Mouse (Mus musculus): ENCODE results near the gene Pck1. TPM values are rescaled to one million over a fixed set of nuclear protein-coding genes. Genes with fewer than 3 reads are reported as not detected.

The Pck1 gene
- polyA plus RNA-seq, 1 experiment, result 871 TPM

DNA sequence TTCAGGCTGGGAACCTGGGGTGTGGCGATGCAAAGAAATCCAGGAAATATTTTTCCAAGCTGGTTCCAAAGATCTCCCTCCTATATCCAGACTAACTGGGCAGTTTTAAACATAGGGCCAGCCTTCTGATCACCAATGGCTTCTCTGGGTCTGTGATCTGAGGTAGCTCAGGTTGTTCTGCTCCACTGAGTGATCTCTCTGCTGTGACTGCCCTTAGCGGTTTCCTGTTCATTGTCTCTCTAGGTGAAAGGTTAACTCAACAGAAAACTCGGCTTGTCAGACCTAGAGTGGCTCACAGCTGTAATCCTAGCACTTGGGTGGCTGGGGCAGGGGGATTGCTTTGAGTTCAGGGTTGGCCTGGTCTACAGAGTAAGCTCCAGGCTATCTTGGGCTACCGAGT is 4.5 kb downstream of the Pck1 start:
- Histone ChIP-seq H3K27ac (ENCODE audit: insufficient read depth, low read depth, low read length) (peak overlapping the region; percentile 96), H3K4me1 (ENCODE audit: control insufficient read depth, insufficient read depth, low read length) (peaks cover under 1% of the 10 kb centered on the region; the same call in 1 of the 2 replicates), H3K36me3 (ENCODE audit: control insufficient read depth, insufficient read depth, low read length) (peaks cover 28% of the 10 kb centered on the region), H3K4me3 (ENCODE audit: insufficient read depth, low read depth, low read length) (peak overlapping the region; percentile 48), H3K27me3 (replicated peaks; ENCODE audit: control insufficient read depth, insufficient read depth, low read length) (no peaks in the 10 kb centered on the region)
- 28% methylated on average over 4 of the region's 4 CpGs for WGBS
- peak; percentile 70 for DNase-seq
- TF ChIP-seq POLR2A (IDR thresholded peaks at IDR 0.05; ENCODE audit: low read depth, low read length) (no peak), CTCF (conservative IDR thresholded peaks at IDR 0.05; ENCODE audit: insufficient read depth, insufficient read length, low read depth, low read length) (0 out of 2 replicates have a peak, but pooled peaks have one; percentile 1)

DNA sequence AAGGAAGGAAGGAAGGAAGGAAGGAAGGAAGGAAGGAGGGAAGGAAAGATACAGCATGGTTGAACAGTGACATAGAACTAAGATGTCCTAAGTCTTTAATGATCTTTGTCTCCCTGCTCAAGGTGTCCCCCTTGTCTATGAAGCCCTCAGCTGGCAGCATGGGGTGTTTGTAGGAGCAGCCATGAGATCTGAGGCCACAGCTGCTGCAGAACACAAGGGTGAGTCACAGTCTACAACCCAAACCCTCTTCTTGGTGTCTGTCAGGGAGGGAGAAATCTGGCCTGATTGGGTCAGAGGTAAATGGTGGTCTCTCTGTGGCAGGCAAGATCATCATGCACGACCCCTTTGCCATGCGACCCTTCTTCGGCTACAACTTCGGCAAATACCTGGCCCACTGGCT is 5.0 kb downstream of the Pck1 start:
- no peaks in the 10 kb centered on the region for H3K27me3 ChIP-seq (replicated peaks; ENCODE audit: control insufficient read depth, insufficient read depth, low read length)
- peaks cover 28% of the 10 kb centered on the region for H3K36me3 ChIP-seq (ENCODE audit: control insufficient read depth, insufficient read depth, low read length)
- TF ChIP-seq CTCF (conservative IDR thresholded peaks at IDR 0.05; ENCODE audit: insufficient read depth, insufficient read length, low read depth, low read length) (0 out of 2 replicates have a peak, but pooled peaks have one; percentile 9), POLR2A (IDR thresholded peaks at IDR 0.05; ENCODE audit: low read depth, low read length) (no peak)
- WGBS, result 76% methylated on average over 4 of the region's 4 CpGs
- H3K4me3 ChIP-seq (ENCODE audit: insufficient read depth, low read depth, low read length), result peak overlapping the region; percentile 29
- peak overlapping the region; percentile 96 for H3K27ac ChIP-seq (ENCODE audit: insufficient read depth, low read depth, low read length)
- no peaks in the 10 kb centered on the region for H3K4me1 ChIP-seq (ENCODE audit: control insufficient read depth, insufficient read depth, low read length)
- DNase-seq, result no peak

DNA sequence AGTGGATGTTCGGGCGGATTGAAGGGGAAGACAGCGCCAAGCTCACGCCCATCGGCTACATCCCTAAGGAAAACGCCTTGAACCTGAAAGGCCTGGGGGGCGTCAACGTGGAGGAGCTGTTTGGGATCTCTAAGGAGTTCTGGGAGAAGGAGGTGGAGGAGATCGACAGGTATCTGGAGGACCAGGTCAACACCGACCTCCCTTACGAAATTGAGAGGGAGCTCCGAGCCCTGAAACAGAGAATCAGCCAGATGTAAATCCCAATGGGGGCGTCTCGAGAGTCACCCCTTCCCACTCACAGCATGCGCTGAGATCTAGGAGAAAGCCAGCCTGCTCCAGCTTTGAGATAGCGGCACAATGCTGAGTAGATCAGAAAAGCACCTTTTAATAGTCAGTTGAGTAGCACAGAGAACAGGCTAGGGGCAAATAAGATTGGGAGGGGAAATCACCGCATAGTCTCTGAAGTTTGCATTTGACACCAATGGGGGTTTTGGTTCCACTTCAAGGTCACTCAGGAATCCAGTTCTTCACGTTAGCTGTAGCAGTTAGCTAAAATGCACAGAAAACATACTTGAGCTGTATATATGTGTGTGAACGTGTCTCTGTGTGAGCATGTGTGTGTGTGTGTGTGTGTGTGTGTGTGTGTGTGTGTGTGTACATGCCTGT is 5.7 kb downstream of the Pck1 start:
- H3K27ac ChIP-seq (ENCODE audit: insufficient read depth, low read depth, low read length), result peak overlapping the region; percentile 96
- WGBS, result 67% methylated on average over 19 of the region's 19 CpGs

DNA sequence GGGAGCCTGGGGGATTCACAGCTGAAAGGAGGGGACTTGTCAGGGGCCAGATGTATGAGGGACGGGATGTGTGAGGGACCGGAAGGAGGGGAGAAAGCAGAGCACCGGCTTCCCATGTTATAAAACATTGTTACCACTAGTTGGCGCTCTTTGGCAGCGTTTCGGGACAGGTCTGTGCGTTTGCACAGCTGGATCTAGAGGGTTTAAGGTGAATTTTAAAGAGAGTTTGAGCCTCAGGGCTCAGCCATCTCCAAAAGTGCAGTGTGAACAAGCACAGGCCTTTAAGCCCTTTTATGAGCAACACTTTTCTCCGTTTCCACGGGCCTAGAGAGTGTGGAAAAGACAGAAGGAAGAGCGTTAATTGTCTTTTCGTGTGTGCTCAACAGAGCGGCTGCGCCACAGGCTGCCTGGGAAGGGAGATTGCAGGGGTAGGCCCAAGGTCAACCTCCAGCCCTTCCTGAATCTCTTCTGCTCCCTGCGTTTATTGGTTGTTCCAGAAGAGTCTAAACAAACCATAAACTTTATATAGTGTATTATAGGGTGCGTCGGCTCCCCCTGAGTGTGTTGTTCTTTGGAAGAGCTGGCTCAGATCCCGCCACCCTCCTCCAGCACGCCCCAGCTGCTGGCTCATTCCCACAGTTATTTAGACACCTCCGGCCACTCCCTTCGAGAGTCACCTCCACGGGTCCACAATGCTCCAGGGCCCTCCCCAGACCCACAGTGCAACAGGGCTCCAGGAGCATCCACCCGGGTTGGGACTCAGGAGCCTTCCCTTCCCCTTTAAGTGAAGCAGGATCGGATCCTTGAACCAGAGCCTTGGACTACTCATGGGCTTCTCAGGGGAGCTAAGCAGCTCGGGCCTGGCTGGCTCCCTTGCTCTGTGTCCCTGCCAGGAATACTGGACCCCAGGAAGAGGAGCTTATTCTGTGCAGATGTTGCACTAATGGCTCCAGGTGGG is 6.8 kb downstream of the Pck1 start:
- 22% methylated on average over 24 of the region's 24 CpGs for WGBS
- Histone ChIP-seq H3K36me3 (ENCODE audit: control insufficient read depth, insufficient read depth, low read length) (peaks cover 23% of the 10 kb centered on the region), H3K4me1 (ENCODE audit: control insufficient read depth, insufficient read depth, low read length) (peaks cover 10% of the 10 kb centered on the region; the same call in 1 of the 2 replicates), H3K4me3 (ENCODE audit: insufficient read depth, low read depth, low read length) (no peak overlapping the region), H3K27ac (ENCODE audit: insufficient read depth, low read depth, low read length) (peak overlapping the region; percentile 2; the same call in 1 of the 2 replicates), H3K27me3 (replicated peaks; ENCODE audit: control insufficient read depth, insufficient read depth, low read length) (no peaks in the 10 kb centered on the region)
- TF ChIP-seq POLR2A (IDR thresholded peaks at IDR 0.05; ENCODE audit: low read depth, low read length) (peak; percentile 42), CTCF (conservative IDR thresholded peaks at IDR 0.05; ENCODE audit: insufficient read depth, insufficient read length, low read depth, low read length) (peak; percentile 82)
- peak; percentile 89 for DNase-seq

More for the DNA sequence above, 5.7 kb downstream of the Pck1 start:
- H3K4me1 ChIP-seq (ENCODE audit: control insufficient read depth, insufficient read depth, low read length), result peaks cover 4% of the 10 kb centered on the region; the same call in 1 of the 2 replicates
- DNase-seq, result no peak
- TF ChIP-seq CTCF (conservative IDR thresholded peaks at IDR 0.05; ENCODE audit: insufficient read depth, insufficient read length, low read depth, low read length) (0 out of 2 replicates have a peak, but pooled peaks have one; percentile 2), POLR2A (IDR thresholded peaks at IDR 0.05; ENCODE audit: low read depth, low read length) (peak; percentile 45)
- H3K4me3 ChIP-seq (ENCODE audit: insufficient read depth, low read depth, low read length), result peak overlapping the region; percentile 29
- peaks cover 28% of the 10 kb centered on the region for H3K36me3 ChIP-seq (ENCODE audit: control insufficient read depth, insufficient read depth, low read length)
- H3K27me3 ChIP-seq (replicated peaks; ENCODE audit: control insufficient read depth, insufficient read depth, low read length), result no peaks in the 10 kb centered on the region

DNA sequence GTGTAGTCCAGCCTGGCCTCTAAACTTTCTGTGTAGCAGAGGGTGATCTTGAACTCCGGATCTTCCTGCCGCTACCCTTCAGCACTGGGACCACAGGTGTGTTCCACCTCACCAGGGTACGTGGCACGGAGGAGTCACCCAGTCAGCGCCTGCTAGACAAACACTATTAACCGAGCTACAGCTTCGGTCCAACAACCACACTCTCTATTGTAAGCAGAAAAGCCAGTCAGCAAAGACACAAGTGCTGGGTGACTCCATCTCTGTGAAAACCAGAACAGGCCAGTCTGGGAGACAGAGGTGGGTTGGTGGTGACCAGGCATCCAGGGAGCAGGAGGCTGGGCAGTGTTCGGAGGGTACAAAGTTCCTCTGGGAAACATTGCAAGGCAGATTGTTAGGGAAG is 10.5 kb downstream of the Pck1 start:
- H3K4me3 ChIP-seq (ENCODE audit: insufficient read depth, low read depth, low read length), result no peak overlapping the region
- WGBS, result 51% methylated on average over 8 of the region's 8 CpGs
- H3K27ac ChIP-seq (ENCODE audit: insufficient read depth, low read depth, low read length), result peak overlapping the region; percentile 57; the same call in 1 of the 2 replicates
- H3K27me3 ChIP-seq (replicated peaks; ENCODE audit: control insufficient read depth, insufficient read depth, low read length), result no peaks in the 10 kb centered on the region
- peaks cover 3% of the 10 kb centered on the region; the same call in 1 of the 2 replicates for H3K36me3 ChIP-seq (ENCODE audit: control insufficient read depth, insufficient read depth, low read length)
- TF ChIP-seq POLR2A (IDR thresholded peaks at IDR 0.05; ENCODE audit: low read depth, low read length) (no peak), CTCF (conservative IDR thresholded peaks at IDR 0.05; ENCODE audit: insufficient read depth, insufficient read length, low read depth, low read length) (no peak)
- DNase-seq, result peak; percentile 85
- peaks cover 11% of the 10 kb centered on the region; the same call in 1 of the 2 replicates for H3K4me1 ChIP-seq (ENCODE audit: control insufficient read depth, insufficient read depth, low read length)

DNA sequence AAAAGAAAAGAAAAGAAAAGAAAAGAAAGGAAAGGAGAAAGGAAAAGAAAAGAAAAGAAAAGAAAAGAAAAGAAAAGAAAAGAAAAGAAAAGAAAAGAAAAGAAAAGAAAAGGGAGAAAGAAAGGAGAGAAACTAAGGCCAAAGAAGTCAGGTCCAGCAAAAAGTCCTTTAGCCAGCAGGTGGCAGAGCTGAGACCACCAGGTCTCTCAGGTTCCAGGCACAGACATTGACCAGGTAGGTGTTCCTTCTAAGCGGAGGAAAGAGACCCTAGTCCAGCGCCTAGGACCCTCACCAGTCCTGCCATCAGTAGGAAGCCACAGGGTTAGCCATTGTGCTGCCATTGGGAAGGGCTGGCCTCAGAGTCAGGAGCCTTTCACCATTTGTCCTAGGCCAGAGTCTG is 11.5 kb downstream of the Pck1 start:
- peak overlapping the region; percentile 47; the same call in 1 of the 2 replicates for H3K27ac ChIP-seq (ENCODE audit: insufficient read depth, low read depth, low read length)
- H3K4me1 ChIP-seq (ENCODE audit: control insufficient read depth, insufficient read depth, low read length), result peaks cover 11% of the 10 kb centered on the region; the same call in 1 of the 2 replicates
- peak; percentile 77 for DNase-seq
- 64% methylated on average over 2 of the region's 2 CpGs for WGBS
- TF ChIP-seq CTCF (conservative IDR thresholded peaks at IDR 0.05; ENCODE audit: insufficient read depth, insufficient read length, low read depth, low read length) (peak; percentile 66), POLR2A (IDR thresholded peaks at IDR 0.05; ENCODE audit: low read depth, low read length) (no peak)
- no peaks in the 10 kb centered on the region for H3K27me3 ChIP-seq (replicated peaks; ENCODE audit: control insufficient read depth, insufficient read depth, low read length)
- no peak overlapping the region for H3K4me3 ChIP-seq (ENCODE audit: insufficient read depth, low read depth, low read length)
- H3K36me3 ChIP-seq (ENCODE audit: control insufficient read depth, insufficient read depth, low read length), result no peaks in the 10 kb centered on the region

Data from kidney, adult 2 months (tissue).